Mouse (Mus musculus) embryonic fibroblast, embryonic 13.5 days (primary cell): Measurements from ENCODE around the gene Trhr2.
"Not testable (repeated sequence)": the region's sequence is repeated elsewhere in the genome, so short reads cannot be mapped to it uniquely, and the experiment has no call there.

Source experiments
- CTCF ChIP-seq: IDR thresholded peaks from 2 replicates; pipeline ENCODE4 v1.5.1; 2011; ENCODE audit warnings: mild to moderate bottlenecking, control low read depth, low read length, moderate library complexity, borderline replicate concordance; ENCODE audit not compliant: insufficient read depth
- POLR2A ChIP-seq: IDR thresholded peaks from 2 replicates; pipeline ENCODE4 v1.6.1; 2011; ENCODE audit warnings: low read depth, mild to moderate bottlenecking, control low read depth, low read length, moderate library complexity

DNA sequence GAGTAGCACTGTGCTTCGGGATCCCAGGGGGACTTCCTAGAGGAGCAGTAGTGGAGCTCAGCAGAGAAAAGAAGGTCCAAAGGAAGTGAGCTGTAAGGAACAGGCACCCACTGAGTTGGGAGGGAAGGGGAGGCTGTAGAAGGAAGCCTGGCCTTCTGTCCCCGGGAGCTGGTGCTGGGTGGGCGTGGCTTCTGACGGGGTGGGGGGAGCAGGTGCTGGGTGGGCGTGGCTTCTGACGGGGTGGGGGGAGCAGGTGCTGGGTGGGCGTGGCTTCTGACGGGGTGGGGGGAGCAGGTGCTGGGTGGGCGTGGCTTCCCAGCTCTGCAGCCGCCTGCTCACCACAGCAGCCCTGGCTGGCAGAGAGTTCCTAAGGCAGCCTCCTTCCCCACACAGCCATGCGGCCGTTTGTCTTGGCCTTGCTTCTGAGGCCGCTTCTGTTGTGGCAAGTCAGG lies 36.6 kb downstream of the Trhr2 start:
- not testable (repeated sequence) for TF ChIP-seq CTCF, POLR2A
